Mouse (Mus musculus) thymus, adult 2 months (tissue): ENCODE results near the gene Thada.

Experiments
- CTCF ChIP-seq: fragments of 200-500 bp; IDR thresholded peaks from 2 replicates; pipeline ENCODE4 v1.5.1; 2012; ENCODE audit warnings: mild to moderate bottlenecking, control low read depth, low read length, moderate library complexity, borderline replicate concordance; ENCODE audit not compliant: control insufficient read depth, poor library complexity, insufficient read depth; ENCODE audit errors: extremely low read depth
- POLR2A ChIP-seq: fragments of 200-500 bp; IDR thresholded peaks from 2 replicates; pipeline ENCODE4 v1.6.1; 2012; ENCODE audit warnings: mild to moderate bottlenecking, low read length, control low read depth, moderate library complexity; ENCODE audit not compliant: control insufficient read depth, poor library complexity, insufficient read depth; ENCODE audit errors: extremely low read depth

GRCm38 (mm10) chr17:84238174-84238573, 227.8 kb downstream of the Thada start:
- TF ChIP-seq CTCF (no peak), POLR2A (no peak)
